Mouse (Mus musculus) MEL (cell line): ENCODE results near the gene Gmeb2. TPM values are rescaled to one million over a fixed set of nuclear protein-coding genes. Genes with fewer than 3 reads are reported as not detected.

ENCODE experiments used
- DNase-seq: peaks from one replicate; pipeline ENCODE4 v3.0.0; 2011; ENCODE audit warnings: low read depth, low spot score
- H3K27ac ChIP-seq: 2 replicates; pipeline ENCODE4 v1.5.1; 2012; ENCODE audit warnings: low read depth, mild to moderate bottlenecking, control low read depth, low read length, moderate library complexity; ENCODE audit not compliant: control insufficient read depth
- H3K27me3 ChIP-seq, 2 experiments: fragments of 150-350 bp in 1 of 2; sonication (generic) in 1 of 2; 2 replicates each; pipeline ENCODE4 v1.6.1; 2012; ENCODE audit warnings: low read length in 2 of 2, mild to moderate bottlenecking in 2 of 2, improper control_type of control experiment in 1 of 2, moderate library complexity in 1 of 2; ENCODE audit not compliant: insufficient read depth in 2 of 2, control insufficient read depth in 1 of 2
- H3K36me3 ChIP-seq, 2 experiments: 2 replicates each; pipeline ENCODE4 v1.6.1; 2012 to 2014; ENCODE audit warnings: low read length in 2 of 2, improper control_type of control experiment in 1 of 2, inconsistent platforms in 1 of 2, mild to moderate bottlenecking in 1 of 2; ENCODE audit not compliant: insufficient read depth in 2 of 2, control insufficient read depth in 1 of 2
- H3K4me1 ChIP-seq, 2 experiments: fragments of 150-350 bp in 1 of 2; sonication (generic) in 1 of 2; 2 replicates each; pipeline ENCODE4 v1.6.1; 2012; ENCODE audit warnings: low read length in 2 of 2, improper control_type of control experiment in 1 of 2, mild to moderate bottlenecking in 1 of 2; ENCODE audit not compliant: insufficient read depth in 2 of 2, control insufficient read depth in 1 of 2
- H3K4me3 ChIP-seq, 2 experiments: fragments of 150-350 bp in 1 of 2; sonication (generic) in 1 of 2; 2 replicates each; pipeline ENCODE4 v1.5.1; 2012; ENCODE audit warnings: low read depth in 2 of 2, low read length in 2 of 2, mild to moderate bottlenecking in 2 of 2, moderate library complexity in 2 of 2, control low read depth in 1 of 2, improper control_type of control experiment in 1 of 2; ENCODE audit not compliant: control insufficient read depth in 1 of 2, insufficient read depth in 1 of 2
- H3K79me2 ChIP-seq: 2 replicates; pipeline ENCODE4 v1.6.1; 2012; ENCODE audit warnings: mild to moderate bottlenecking, low read length, moderate library complexity; ENCODE audit not compliant: control insufficient read depth, poor library complexity, insufficient read depth
- H3K9ac ChIP-seq: 2 replicates; pipeline ENCODE4 v1.6.1; 2012; ENCODE audit warnings: low read depth, mild to moderate bottlenecking, control low read depth, low read length, moderate library complexity; ENCODE audit not compliant: control insufficient read depth, poor library complexity, severe bottlenecking
- H3K9me3 ChIP-seq: fragments of 150-350 bp; sonication (generic); replicated peaks from 2 replicates; pipeline ENCODE4 v1.6.1; 2012; ENCODE audit warnings: mild to moderate bottlenecking, low read length, improper control_type of control experiment, moderate library complexity; ENCODE audit not compliant: insufficient read depth
- CTCF ChIP-seq, 3 experiments: IDR thresholded peaks in 2 of 3; conservative IDR thresholded peaks in 1 of 3; 2 replicates each; pipeline ENCODE4 v1.5.1; 2011 to 2012; ENCODE audit warnings: low read length in 3 of 3, low read depth in 2 of 3, mild to moderate bottlenecking in 2 of 3, improper control_type of control experiment in 1 of 3, inconsistent platforms in 1 of 3, mixed read lengths in 1 of 3, moderate library complexity in 1 of 3; ENCODE audit not compliant: control insufficient read depth in 1 of 3, insufficient read depth in 1 of 3, poor library complexity in 1 of 3, severe bottlenecking in 1 of 3
- E2F4 ChIP-seq: IDR thresholded peaks from 2 replicates; pipeline ENCODE4 v1.6.1; 2011; ENCODE audit warnings: low read depth, low read length, improper control_type of control experiment, borderline replicate concordance
- ELF1 ChIP-seq: IDR thresholded peaks from 2 replicates; pipeline ENCODE4 v1.6.1; 2014; ENCODE audit warnings: low read depth, mild to moderate bottlenecking, inconsistent platforms, low read length, improper control_type of control experiment, moderate library complexity
- ETS1 ChIP-seq: IDR thresholded peaks from 2 replicates; pipeline ENCODE4 v1.6.1; 2012; ENCODE audit warnings: low read depth, mild to moderate bottlenecking, inconsistent platforms, low read length, improper control_type of control experiment, moderate library complexity
- HCFC1 ChIP-seq: IDR thresholded peaks from 2 replicates; pipeline ENCODE4 v1.6.1; 2012; ENCODE audit warnings: low read depth, mild to moderate bottlenecking, inconsistent platforms, low read length, improper control_type of control experiment, moderate library complexity
- JUND ChIP-seq: IDR thresholded peaks from 2 replicates; pipeline ENCODE4 v1.6.1; 2011; ENCODE audit warnings: low read depth, mild to moderate bottlenecking, improper control_type of control experiment, low read length
- MAFK ChIP-seq: IDR thresholded peaks from 2 replicates; pipeline ENCODE4 v1.6.1; 2011; ENCODE audit warnings: low read depth, mild to moderate bottlenecking, low read length, improper control_type of control experiment, borderline replicate concordance
- MAZ ChIP-seq: IDR thresholded peaks from 2 replicates; pipeline ENCODE4 v1.6.1; 2012; ENCODE audit warnings: low read depth, mild to moderate bottlenecking, inconsistent platforms, low read length, improper control_type of control experiment
- MYC ChIP-seq: IDR thresholded peaks from 2 replicates; pipeline ENCODE4 v1.6.1; 2011; ENCODE audit warnings: low read depth, mild to moderate bottlenecking, low read length, improper control_type of control experiment, moderate library complexity
- NELFE ChIP-seq: IDR thresholded peaks from 2 replicates; pipeline ENCODE4 v1.6.1; 2011; ENCODE audit warnings: low read depth, low read length, improper control_type of control experiment
- POLR2A ChIP-seq, 2 experiments: IDR thresholded peaks; 2 replicates each; pipeline ENCODE4 v1.6.1; 2011 to 2012; ENCODE audit warnings: low read length in 2 of 2, mild to moderate bottlenecking in 2 of 2, control low read depth in 1 of 2, improper control_type of control experiment in 1 of 2, low read depth in 1 of 2, moderate library complexity in 1 of 2; ENCODE audit not compliant: control insufficient read depth in 1 of 2, insufficient read depth in 1 of 2, poor library complexity in 1 of 2
- RCOR1 ChIP-seq: IDR thresholded peaks from 2 replicates; pipeline ENCODE4 v1.6.1; 2012; ENCODE audit warnings: low read depth, mild to moderate bottlenecking, inconsistent platforms, low read length, improper control_type of control experiment
- SIN3A ChIP-seq: IDR thresholded peaks from 2 replicates; pipeline ENCODE4 v1.6.1; 2012; ENCODE audit warnings: low read length, improper control_type of control experiment, inconsistent platforms
- SMC3 ChIP-seq: IDR thresholded peaks from 2 replicates; pipeline ENCODE4 v1.6.1; 2011; ENCODE audit warnings: low read depth, low read length, improper control_type of control experiment
- TBP ChIP-seq: IDR thresholded peaks from 2 replicates; pipeline ENCODE4 v1.8.0; 2011; ENCODE audit warnings: low read depth, low read length, improper control_type of control experiment
- USF1 ChIP-seq: IDR thresholded peaks from 2 replicates; pipeline ENCODE4 v1.6.1; 2014; ENCODE audit warnings: low read depth, mild to moderate bottlenecking, inconsistent platforms, low read length, improper control_type of control experiment, moderate library complexity
- ZKSCAN1 ChIP-seq: IDR thresholded peaks from 2 replicates; pipeline ENCODE4 v1.6.1; 2012; ENCODE audit warnings: low read depth, mild to moderate bottlenecking, inconsistent platforms, low read length, improper control_type of control experiment, moderate library complexity
- ZMIZ1 ChIP-seq: IDR thresholded peaks from 2 replicates; pipeline ENCODE4 v1.6.1; 2012; ENCODE audit warnings: low read depth, mild to moderate bottlenecking, inconsistent platforms, low read length, improper control_type of control experiment, moderate library complexity
- polyA plus RNA-seq, 2 experiments: library from polyadenylated mRNA; stranded (reverse) in 1 of 2; unstranded in 1 of 2; fragments of >175 nt in 1 of 2; fragments of >200 nt in 1 of 2; gene quantifications; 2 replicates each; pipeline versions ENCODE4 v1.2.1 to v1.2.4; 2012; ENCODE audit warnings: low replicate concordance in 2 of 2, low read depth in 1 of 2; ENCODE audit not compliant: insufficient read length in 2 of 2, insufficient read depth in 1 of 2, missing spikeins in 1 of 2
- total RNA-seq: library from RNA; depleted of rRNA; stranded (reverse); fragments of 300-350 nt; gene quantifications from 2 replicates; pipeline ENCODE4 v1.2.3, GENCODE M21; 2012

Gmeb2 gene
- total and polyA plus RNA-seq, 3 experiments = 8.3 to 16.9 TPM; not detected in 1

GRCm38 (mm10) chr2:181212389-181213020, 75.3 kb downstream of the Gmeb2 start:
- H3K27ac ChIP-seq = no peak overlapping the region
- no peak overlapping the region for H3K9ac ChIP-seq
- peaks cover 0 to 1% of the 10 kb centered on the region in 2 experiments; a peak in 2 of 4 replicates for H3K27me3 ChIP-seq
- no peaks in the 10 kb centered on the region for H3K4me1 ChIP-seq
- no peaks in the 10 kb centered on the region for H3K9me3 ChIP-seq
- no peak overlapping the region for H3K4me3 ChIP-seq
- H3K36me3 ChIP-seq = no peaks in the 10 kb centered on the region
- DNase-seq = no peak
- TF ChIP-seq SIN3A = no peak
- no peak for TF ChIP-seq JUND
- no peak for TF ChIP-seq E2F4
- no peak for TF ChIP-seq ELF1
- no peak for TF ChIP-seq MYC
- TF ChIP-seq CTCF (IDR thresholded peaks at IDR 0.05 in 2 of 3, conservative IDR thresholded peaks at IDR 0.05 in 1 of 3; ENCODE audit: control insufficient read depth in 1 of 3, insufficient read depth in 1 of 3, low read depth in 2 of 3, low read length in 3 of 3, poor library complexity in 1 of 3, severe bottlenecking in 1 of 3) = no peak
- no peak for TF ChIP-seq ZKSCAN1
- no peak for TF ChIP-seq MAFK
- no peak for TF ChIP-seq USF1
- TF ChIP-seq ZMIZ1 = no peak
- no peak for TF ChIP-seq POLR2A (IDR thresholded peaks at IDR 0.05; ENCODE audit: control insufficient read depth in 1 of 2, insufficient read depth in 1 of 2, low read depth in 1 of 2, low read length in 2 of 2, poor library complexity in 1 of 2)
- no peak for TF ChIP-seq SMC3
- no peak for TF ChIP-seq ETS1
- TF ChIP-seq RCOR1 = no peak
- TF ChIP-seq MAZ = no peak
- no peak for TF ChIP-seq TBP
- TF ChIP-seq NELFE = no peak
- no peaks in the 10 kb centered on the region for H3K79me2 ChIP-seq

GRCm38 (mm10) chr2:181206118-181206517, 81.7 kb downstream of the Gmeb2 start:
- Histone ChIP-seq H3K9me3 (no peaks in the 10 kb centered on the region), H3K36me3 (no peaks in the 10 kb centered on the region)
- TF ChIP-seq USF1 (peak; percentile 23; the same call in 1 of the 2 replicates), HCFC1 (no peak)
- TF ChIP-seq, all 39 proteins: peak for 1
- Histone ChIP-seq H3K27me3 (no peaks in the 10 kb centered on the region; a peak in 2 of 4 replicates), H3K27ac (no peak overlapping the region), H3K9ac (no peak overlapping the region), H3K4me1 (no peaks in the 10 kb centered on the region), H3K4me3 (no peak overlapping the region), H3K79me2 (no peaks in the 10 kb centered on the region)
- DNase-seq = no peak
